Mouse (Mus musculus) embryonic fibroblast, embryonic 13.5 days (primary cell): ENCODE results near the gene Trim17.

Experiments
- CTCF ChIP-seq: IDR thresholded peaks from 2 replicates; pipeline ENCODE4 v1.5.1; 2011; ENCODE audit warnings: mild to moderate bottlenecking, control low read depth, low read length, moderate library complexity, borderline replicate concordance; ENCODE audit not compliant: insufficient read depth
- POLR2A ChIP-seq: IDR thresholded peaks from 2 replicates; pipeline ENCODE4 v1.6.1; 2011; ENCODE audit warnings: low read depth, mild to moderate bottlenecking, control low read depth, low read length, moderate library complexity

- peak; percentile 4 for TF ChIP-seq POLR2A
- TF ChIP-seq CTCF = no peak
Measured at GRCm38 (mm10) chr11:58979661-58980060, 25.2 kb downstream of the Trim17 start.
